Comparison of ENCODE assay signal across 20 mouse cellular contexts in genomic region chr1:27745200-27745599, GRCm38 (mm10).
DNase-seq lines count a peak whose midpoint lies in the region; ATAC-seq and TF ChIP-seq lines count a peak whose summit lies in the region.
"Had no signal": no experiment of that assay in that cellular context is flagged by ENCODE, and none has a peak within 500 bp of the region (broad histone marks: within the 10 kb centered on the region; RNA-seq: fewer than 3 reads in every experiment).

No protein-coding gene starts in this region.

- H3K4me1 ChIP-seq in forebrain, embryonic 16.5 days (replicated peaks; ENCODE audit: control insufficient read depth, insufficient read depth, low read length): no peaks in the 10 kb centered on the region
- no peaks in the 10 kb centered on the region for H3K4me1 ChIP-seq in forebrain, embryonic 12.5 days
- H3K4me1 ChIP-seq in midbrain, postnatal 0 days (ENCODE audit: insufficient read depth, low read length): no peaks in the 10 kb centered on the region
- H3K4me1 ChIP-seq in midbrain, embryonic 11.5 days (ENCODE audit: control insufficient read depth, insufficient read depth, low read length): no peaks in the 10 kb centered on the region
- H3K4me1 ChIP-seq in intestine, embryonic 16.5 days (ENCODE audit: control insufficient read depth, insufficient read depth, low read length): no peaks in the 10 kb centered on the region
- H3K4me1 ChIP-seq: hindbrain, embryonic 10.5 days; midbrain, embryonic 13.5 days; neural tube, embryonic 13.5 days had no signal

- H3K27me3 ChIP-seq in forebrain, embryonic 16.5 days (replicated peaks; ENCODE audit: control insufficient read depth, insufficient read depth, low read length): no peaks in the 10 kb centered on the region
- no peaks in the 10 kb centered on the region for H3K27me3 ChIP-seq in forebrain, embryonic 12.5 days
- H3K27me3 ChIP-seq in midbrain, postnatal 0 days (ENCODE audit: insufficient read depth, low read length): no peaks in the 10 kb centered on the region
- H3K27me3 ChIP-seq in midbrain, embryonic 11.5 days (ENCODE audit: control insufficient read depth, insufficient read depth, low read length): no peaks in the 10 kb centered on the region
- no peaks in the 10 kb centered on the region for H3K27me3 ChIP-seq in intestine, embryonic 16.5 days (replicated peaks; ENCODE audit: control insufficient read depth, insufficient read depth, low read length)
- H3K27me3 ChIP-seq: midbrain, embryonic 13.5 days; neural tube, embryonic 13.5 days had no signal

- H3K9me3 ChIP-seq in forebrain, embryonic 16.5 days (ENCODE audit: control insufficient read depth, low read length): no peaks in the 10 kb centered on the region
- no peaks in the 10 kb centered on the region for H3K9me3 ChIP-seq in forebrain, embryonic 12.5 days
- no peaks in the 10 kb centered on the region for H3K9me3 ChIP-seq in midbrain, postnatal 0 days (ENCODE audit: low read length)
- H3K9me3 ChIP-seq in midbrain, embryonic 11.5 days (ENCODE audit: control insufficient read depth, low read length): no peaks in the 10 kb centered on the region
- H3K9me3 ChIP-seq in intestine, embryonic 16.5 days (ENCODE audit: control insufficient read depth, low read length): no peaks in the 10 kb centered on the region
- H3K9me3 ChIP-seq: hindbrain, embryonic 10.5 days; midbrain, embryonic 13.5 days; neural tube, embryonic 13.5 days had no signal

- no peaks in the 10 kb centered on the region for H3K36me3 ChIP-seq in forebrain, embryonic 16.5 days (ENCODE audit: control insufficient read depth, insufficient read depth)
- no peaks in the 10 kb centered on the region for H3K36me3 ChIP-seq in forebrain, embryonic 12.5 days (replicated peaks)
- H3K36me3 ChIP-seq in midbrain, postnatal 0 days (ENCODE audit: insufficient read depth, low read length): no peaks in the 10 kb centered on the region
- no peaks in the 10 kb centered on the region for H3K36me3 ChIP-seq in midbrain, embryonic 11.5 days (ENCODE audit: control insufficient read depth, insufficient read depth, low read length)
- H3K36me3 ChIP-seq in intestine, embryonic 16.5 days (ENCODE audit: control insufficient read depth, insufficient read depth, low read length): no peaks in the 10 kb centered on the region
- H3K36me3 ChIP-seq: hindbrain, embryonic 10.5 days; midbrain, embryonic 13.5 days; neural tube, embryonic 13.5 days had no signal

- ATAC-seq in forebrain, embryonic 16.5 days: peak; percentile 49; the same call in 1 of the 2 replicates
- no peak for ATAC-seq in forebrain, embryonic 12.5 days (ENCODE audit: low FRiP score)
- no peak for ATAC-seq in midbrain, postnatal 0 days (ENCODE audit: low FRiP score)
- ATAC-seq in midbrain, embryonic 11.5 days (ENCODE audit: low FRiP score): no peak
- no peak for ATAC-seq in intestine, embryonic 16.5 days
- ATAC-seq: activated CD4-positive, CD25-positive, alpha-beta regulatory T cell, adult 4 months; CD4-positive, CD25-positive, alpha-beta regulatory T cell, adult 4 months; lung, postnatal 0 days; midbrain, embryonic 13.5 days had no signal

- peak; percentile 32 for DNase-seq in midbrain, postnatal 0 days (ENCODE audit: low spot score)
- no peak for DNase-seq in midbrain, embryonic 11.5 days (ENCODE audit: low spot score, missing footprints)
- DNase-seq in cerebellum, adult 9-11 months: peak; percentile 87
- DNase-seq in adrenal gland, postnatal 36 days: no peak
- DNase-seq in gastrocnemius, adult 8-10 months (ENCODE audit: low spot score in 2 of 2): no peak
- DNase-seq: adrenal gland, postnatal 14 days; gastrocnemius, postnatal 25 days; kidney, adult 9 months; kidney, postnatal 4 days; liver; thymus, postnatal 36 days had no signal

- H3K4me3 ChIP-seq in forebrain, embryonic 16.5 days (replicated peaks; ENCODE audit: low read length): no peak overlapping the region
- no peak overlapping the region for H3K4me3 ChIP-seq in forebrain, embryonic 12.5 days (replicated peaks)
- H3K4me3 ChIP-seq in midbrain, postnatal 0 days (ENCODE audit: low read depth, low read length): no peak overlapping the region
- H3K4me3 ChIP-seq in midbrain, embryonic 11.5 days (ENCODE audit: low read depth, low read length): no peak overlapping the region
- H3K4me3 ChIP-seq in intestine, embryonic 16.5 days (ENCODE audit: low read length): no peak overlapping the region
- H3K4me3 ChIP-seq: hindbrain, embryonic 10.5 days; midbrain, embryonic 13.5 days; neural tube, embryonic 13.5 days had no signal

- no peak overlapping the region for H3K9ac ChIP-seq in forebrain, embryonic 16.5 days (replicated peaks; ENCODE audit: low read depth, low read length)
- H3K9ac ChIP-seq in forebrain, embryonic 12.5 days: no peak overlapping the region
- H3K9ac ChIP-seq in midbrain, postnatal 0 days (replicated peaks; ENCODE audit: low read length, poor library complexity, severe bottlenecking): no peak overlapping the region
- no peak overlapping the region for H3K9ac ChIP-seq in midbrain, embryonic 11.5 days (ENCODE audit: low read length)
- no peak overlapping the region for H3K9ac ChIP-seq in intestine, embryonic 16.5 days (ENCODE audit: low read depth, low read length)
- H3K9ac ChIP-seq: midbrain, embryonic 13.5 days; neural tube, embryonic 13.5 days had no signal

- TF ChIP-seq CTCF in midbrain, postnatal 0 days (IDR thresholded peaks at IDR 0.05): no peak

- H3K27ac ChIP-seq in forebrain, embryonic 16.5 days (ENCODE audit: low read length): no peak overlapping the region
- H3K27ac ChIP-seq in forebrain, embryonic 12.5 days: no peak overlapping the region
- H3K27ac ChIP-seq in midbrain, postnatal 0 days (ENCODE audit: low read depth, low read length): no peak overlapping the region
- no peak overlapping the region for H3K27ac ChIP-seq in midbrain, embryonic 11.5 days (ENCODE audit: low read depth, low read length)
- H3K27ac ChIP-seq in intestine, embryonic 16.5 days (ENCODE audit: low read length): no peak overlapping the region
- H3K27ac ChIP-seq: hindbrain, embryonic 10.5 days; midbrain, embryonic 13.5 days; neural tube, embryonic 13.5 days had no signal

- no peak overlapping the region for H3K4me2 ChIP-seq in forebrain, embryonic 16.5 days (ENCODE audit: low read length)
- no peak overlapping the region for H3K4me2 ChIP-seq in forebrain, embryonic 12.5 days
- H3K4me2 ChIP-seq in midbrain, postnatal 0 days (ENCODE audit: low read depth, low read length, poor library complexity, severe bottlenecking): no peak overlapping the region
- no peak overlapping the region for H3K4me2 ChIP-seq in midbrain, embryonic 11.5 days
- no peak overlapping the region for H3K4me2 ChIP-seq in intestine, embryonic 16.5 days (ENCODE audit: low read depth, low read length)
- H3K4me2 ChIP-seq: midbrain, embryonic 13.5 days; neural tube, embryonic 13.5 days had no signal

- 78% methylated on average over 2 of the region's 2 CpGs for WGBS in forebrain, embryonic 16.5 days
- 88% methylated on average over 2 of the region's 2 CpGs for WGBS in forebrain, embryonic 12.5 days
- WGBS in midbrain, postnatal 0 days: 93% methylated on average over 2 of the region's 2 CpGs
- 90% methylated on average over 2 of the region's 2 CpGs for WGBS in midbrain, embryonic 11.5 days
- 93% methylated on average over 2 of the region's 2 CpGs for WGBS in intestine, embryonic 16.5 days

Comparison
In these comparisons a context has a peak if more than half of its experiments do, and no peak if none do; other contexts are left out.
1. DNase-seq: peak in midbrain, postnatal 0 days (single experiment) and cerebellum, adult 9-11 months (single experiment); none in midbrain, embryonic 11.5 days (single experiment), adrenal gland, postnatal 36 days (0 of 2) and gastrocnemius, adult 8-10 months (0 of 2).